Mouse (Mus musculus) forebrain, embryonic 10.5 days (tissue): Measurements from ENCODE around the gene Fibcd1. TPM values are rescaled to one million over a fixed set of nuclear protein-coding genes. Genes with fewer than 3 reads are reported as not detected.

Experiments
- DNase-seq: peaks from one replicate; pipeline ENCODE4 v3.0.0-alpha.2; 2017; ENCODE audit warnings: low spot score; ENCODE audit errors: extremely low spot score
- H3K27ac ChIP-seq: fragments of 300-500 bp; sonication (generic); 2 replicates; pipeline ENCODE4 v1.5.1; 2016; ENCODE audit warnings: mild to moderate bottlenecking
- H3K27me3 ChIP-seq: fragments of 300-500 bp; sonication (generic); 2 replicates; pipeline ENCODE4 v1.6.1; 2016; ENCODE audit warnings: mild to moderate bottlenecking; ENCODE audit not compliant: poor library complexity, severe bottlenecking
- H3K36me3 ChIP-seq: fragments of 300-500 bp; sonication (generic); replicated peaks from 2 replicates; pipeline ENCODE4 v1.6.1; 2016; ENCODE audit warnings: mild to moderate bottlenecking, moderate library complexity
- H3K4me1 ChIP-seq: fragments of 300-500 bp; sonication (generic); 2 replicates; pipeline ENCODE4 v1.6.1; 2016
- H3K4me3 ChIP-seq: fragments of 300-500 bp; sonication (generic); 2 replicates; pipeline ENCODE4 v1.5.1; 2016; ENCODE audit warnings: mild to moderate bottlenecking, moderate library complexity
- H3K9me3 ChIP-seq: fragments of 300-500 bp; sonication (generic); 2 replicates; pipeline ENCODE4 v1.6.1; 2016; ENCODE audit warnings: mild to moderate bottlenecking, moderate library complexity
- WGBS: fragments of 180-500 bp; shearing (Covaris S2); methylation state at CpG from one replicate; pipeline ENCODE4 v1.1.7; 2016; 5-methylcytosine and 5-hydroxymethylcytosine counted together
- polyA plus RNA-seq: library from polyadenylated mRNA; unstranded; fragments of >200 nt; fragmentation: Nextera tagmentation; extraction: Ambion mirVana; gene quantifications from 2 replicates; pipeline ENCODE4 v1.2.1, GENCODE M21; 2016

Gene Fibcd1
- polyA plus RNA-seq, 1 experiment from 2014 or later = 0.19 TPM

DNA sequence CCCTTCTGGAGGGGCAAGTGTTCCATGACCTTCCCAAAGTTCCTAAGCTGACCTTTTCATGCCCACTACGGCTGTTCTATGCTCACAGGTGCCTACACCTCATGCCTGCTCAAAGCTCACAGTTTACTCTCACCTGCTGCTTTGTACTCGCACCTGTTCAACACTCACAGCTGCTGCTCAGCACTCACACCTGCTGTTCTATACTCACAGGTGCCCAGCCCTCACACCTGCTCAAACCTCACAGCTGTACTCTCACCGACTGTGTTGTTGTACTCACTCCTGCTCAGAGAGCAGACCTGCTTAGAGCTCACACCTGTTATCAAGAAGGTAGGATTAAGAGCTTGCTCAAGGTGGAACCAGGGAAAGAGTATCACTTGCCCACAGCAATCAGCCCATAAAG is 24.9 kb upstream of the Fibcd1 start:
- no peak for DNase-seq
- H3K36me3 ChIP-seq = no peaks in the 10 kb centered on the region
- H3K9me3 ChIP-seq = peaks cover 3% of the 10 kb centered on the region; the same call in 1 of the 2 replicates
- peaks cover 16% of the 10 kb centered on the region for H3K4me1 ChIP-seq
- 68% methylated on average over 3 of the region's 3 CpGs for WGBS
- peaks cover 18% of the 10 kb centered on the region for H3K27me3 ChIP-seq
- H3K27ac ChIP-seq = no peak overlapping the region
- no peak overlapping the region for H3K4me3 ChIP-seq

DNA sequence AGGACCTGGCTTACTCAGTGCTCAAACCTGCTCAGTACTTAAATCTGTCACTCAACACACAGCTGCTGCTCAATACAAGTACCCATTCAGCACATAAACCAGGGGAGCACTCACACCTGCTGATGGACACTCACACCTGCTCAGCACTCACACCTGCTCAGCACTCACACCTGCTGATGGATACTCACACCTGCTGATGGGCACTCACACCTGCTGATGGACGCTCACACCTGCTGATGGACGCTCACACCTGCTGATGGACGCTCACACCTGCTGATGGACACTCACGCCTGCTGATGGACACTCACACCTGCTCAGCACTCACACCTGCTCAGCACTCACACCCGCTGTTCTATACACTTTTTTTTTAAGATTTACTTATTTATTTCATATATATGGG is 23.9 kb upstream of the Fibcd1 start:
- no peak overlapping the region for H3K4me3 ChIP-seq
- no peak overlapping the region for H3K27ac ChIP-seq
- WGBS = 95% methylated on average over 5 of the region's 5 CpGs
- no peaks in the 10 kb centered on the region for H3K36me3 ChIP-seq
- no peak for DNase-seq
- peaks cover 3% of the 10 kb centered on the region; the same call in 1 of the 2 replicates for H3K9me3 ChIP-seq
- peaks cover 18% of the 10 kb centered on the region for H3K4me1 ChIP-seq
- peaks cover 8% of the 10 kb centered on the region for H3K27me3 ChIP-seq

DNA sequence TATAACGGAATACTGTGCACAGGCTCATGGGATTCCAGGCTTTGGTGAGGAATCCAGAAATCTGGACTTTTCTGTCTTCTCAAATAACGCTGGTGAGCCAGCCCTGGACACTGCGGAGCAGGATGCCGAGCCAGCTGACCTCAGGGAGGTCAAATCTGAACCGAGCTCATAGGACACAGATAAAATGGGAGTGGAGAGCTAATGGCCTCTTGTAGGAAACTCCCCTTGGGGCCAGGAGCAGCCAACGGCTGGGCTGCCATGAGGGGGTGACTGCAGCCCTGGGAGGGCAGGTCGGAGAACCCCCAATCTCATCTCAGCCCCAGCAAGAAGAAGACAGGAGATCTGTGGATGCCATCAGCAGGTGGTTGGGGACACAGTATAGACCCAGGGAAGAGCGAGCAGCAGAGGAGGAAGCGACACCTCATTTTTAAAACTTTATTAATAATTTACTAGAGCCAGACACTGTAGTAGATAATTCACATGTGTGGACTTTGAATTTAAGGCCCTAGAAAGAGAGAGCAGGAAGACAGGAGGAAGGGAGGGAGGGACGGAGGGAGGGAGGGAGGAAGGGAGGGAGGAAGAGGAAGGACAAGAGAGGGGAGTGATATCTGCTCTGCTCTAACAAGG is 22.8 kb upstream of the Fibcd1 start:
- DNase-seq = no peak
- Histone ChIP-seq H3K27me3 (no peaks in the 10 kb centered on the region), H3K27ac (no peak overlapping the region), H3K4me3 (no peak overlapping the region), H3K4me1 (peaks cover 11% of the 10 kb centered on the region), H3K9me3 (peaks cover 3% of the 10 kb centered on the region; the same call in 1 of the 2 replicates), H3K36me3 (no peaks in the 10 kb centered on the region)
- 84% methylated on average over 10 of the region's 10 CpGs for whole genome bisulfite sequencing

DNA sequence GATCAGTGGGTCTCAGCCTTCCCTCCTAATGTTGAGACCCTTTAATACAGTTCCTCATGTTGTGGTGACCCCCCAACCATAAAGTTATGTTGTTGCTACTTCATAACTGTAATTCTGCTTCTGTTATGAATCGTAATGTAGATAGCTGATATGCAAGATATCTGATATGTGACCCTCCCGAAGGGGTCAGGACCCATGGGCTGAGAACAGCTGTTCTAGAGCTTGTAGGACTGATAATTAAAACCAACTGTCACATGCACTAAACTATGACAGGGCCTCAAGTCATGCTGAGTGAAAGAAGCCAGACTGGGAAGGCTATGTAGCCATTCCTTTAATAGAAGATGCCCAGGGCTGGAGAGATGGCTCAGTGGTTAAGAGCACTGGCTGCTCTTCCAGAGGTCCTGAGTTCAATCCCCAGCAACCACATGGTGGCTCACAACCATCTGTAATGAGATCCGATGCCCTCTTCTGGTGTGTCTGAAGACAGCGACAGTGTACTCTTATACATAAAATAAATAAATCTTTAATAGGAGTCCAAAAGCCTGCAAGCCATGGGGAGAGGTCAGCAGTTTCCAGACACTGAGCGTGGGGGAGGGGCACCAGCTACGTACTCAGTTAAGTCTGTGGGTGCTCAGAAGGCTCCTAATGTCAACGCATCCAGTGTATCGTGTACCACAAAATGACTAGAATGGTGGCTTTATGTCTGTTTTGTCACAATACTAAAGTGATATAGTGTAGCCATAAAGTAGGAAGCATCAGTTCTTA is 22.1 kb upstream of the Fibcd1 start:
- 88% methylated on average over 8 of the region's 8 CpGs for WGBS
- H3K4me3 ChIP-seq = no peak overlapping the region
- no peaks in the 10 kb centered on the region for H3K27me3 ChIP-seq
- H3K4me1 ChIP-seq = peaks cover 16% of the 10 kb centered on the region
- no peak overlapping the region for H3K27ac ChIP-seq
- H3K36me3 ChIP-seq = no peaks in the 10 kb centered on the region
- DNase-seq = no peak
- H3K9me3 ChIP-seq = peaks cover 3% of the 10 kb centered on the region; the same call in 1 of the 2 replicates

DNA sequence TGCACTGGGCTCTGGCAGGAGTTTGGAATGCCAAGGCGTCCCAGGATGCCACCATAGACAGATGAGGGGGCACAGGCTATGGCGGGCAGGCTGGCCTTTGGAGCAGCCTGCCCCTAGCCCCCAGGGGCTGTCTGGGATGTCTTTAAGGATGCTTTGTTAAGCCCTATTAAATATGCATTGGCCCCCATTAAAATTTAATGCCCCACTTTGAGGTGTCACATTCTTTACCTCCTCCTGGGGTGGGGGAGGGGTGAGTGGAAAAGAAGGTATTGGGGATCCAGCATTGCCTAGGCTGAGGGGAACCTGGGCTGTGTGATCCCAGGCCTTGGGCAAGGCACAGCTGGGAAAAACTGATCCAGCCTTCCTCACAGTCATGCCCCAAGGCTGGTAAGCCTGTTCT is 20.0 kb upstream of the Fibcd1 start:
- H3K27ac ChIP-seq = 0 out of 2 replicates have a peak overlapping the region, but pooled peaks have one; percentile 16
- no peak overlapping the region for H3K4me3 ChIP-seq
- H3K36me3 ChIP-seq = no peaks in the 10 kb centered on the region
- peaks cover 19% of the 10 kb centered on the region for H3K4me1 ChIP-seq
- H3K27me3 ChIP-seq = peaks cover 4% of the 10 kb centered on the region; the same call in 1 of the 2 replicates
- H3K9me3 ChIP-seq = no peaks in the 10 kb centered on the region
- no peak for DNase-seq
- WGBS = 45% methylated on average over 2 of the region's 2 CpGs

DNA sequence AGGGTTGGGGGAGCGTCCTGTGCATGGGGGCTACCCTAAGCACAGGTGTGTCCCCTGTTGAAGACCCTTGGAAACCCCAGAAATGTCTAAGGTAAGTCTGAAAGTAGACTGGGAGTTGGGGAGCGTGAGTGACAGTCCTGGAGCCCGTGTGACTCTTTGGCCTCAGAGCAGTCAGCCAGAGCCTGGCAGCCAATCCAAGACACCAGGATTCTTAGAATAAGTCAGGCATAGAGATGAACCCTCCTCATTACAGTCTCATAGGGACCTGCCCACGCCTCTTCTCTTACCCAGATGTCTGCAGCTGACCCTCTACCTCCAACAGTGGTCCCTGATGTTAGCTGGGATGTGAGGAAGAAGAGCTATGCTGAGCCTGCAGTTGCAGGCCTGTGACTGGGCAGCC is 19.5 kb upstream of the Fibcd1 start:
- H3K36me3 ChIP-seq = no peaks in the 10 kb centered on the region
- H3K27ac ChIP-seq = 0 out of 2 replicates have a peak overlapping the region, but pooled peaks have one; percentile 16
- peaks cover 4% of the 10 kb centered on the region for H3K27me3 ChIP-seq
- H3K9me3 ChIP-seq = no peaks in the 10 kb centered on the region
- H3K4me3 ChIP-seq = no peak overlapping the region
- peaks cover 19% of the 10 kb centered on the region for H3K4me1 ChIP-seq
- WGBS = 74% methylated on average over 4 of the region's 4 CpGs
- DNase-seq = no peak

DNA sequence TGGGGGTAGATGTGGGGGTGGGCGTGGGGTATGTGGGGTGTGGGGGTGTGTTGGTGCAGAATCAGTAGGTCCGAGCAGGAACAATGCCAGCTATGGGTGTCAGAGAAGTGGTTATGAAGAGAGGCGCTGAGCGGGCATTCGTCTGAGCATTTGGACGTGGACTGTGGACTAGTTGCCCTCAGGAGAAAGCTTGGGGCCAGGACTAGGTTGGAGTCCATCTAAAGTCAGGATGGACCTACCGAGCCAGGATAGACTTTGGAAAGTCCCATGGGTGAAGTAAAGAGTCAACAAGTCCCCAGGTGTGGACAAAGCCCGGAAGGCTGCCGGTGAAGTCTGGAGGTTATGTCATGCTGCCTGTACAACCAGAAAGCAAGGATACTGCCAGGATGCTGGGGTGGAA is 19.1 kb upstream of the Fibcd1 start:
- 0 out of 2 replicates have a peak overlapping the region, but pooled peaks have one; percentile 16 for H3K27ac ChIP-seq
- WGBS = 94% methylated on average over 9 of the region's 9 CpGs
- H3K4me1 ChIP-seq = peaks cover 23% of the 10 kb centered on the region
- H3K27me3 ChIP-seq = peaks cover 9% of the 10 kb centered on the region
- no peaks in the 10 kb centered on the region for H3K9me3 ChIP-seq
- no peak for DNase-seq
- no peaks in the 10 kb centered on the region for H3K36me3 ChIP-seq
- H3K4me3 ChIP-seq = no peak overlapping the region

DNA sequence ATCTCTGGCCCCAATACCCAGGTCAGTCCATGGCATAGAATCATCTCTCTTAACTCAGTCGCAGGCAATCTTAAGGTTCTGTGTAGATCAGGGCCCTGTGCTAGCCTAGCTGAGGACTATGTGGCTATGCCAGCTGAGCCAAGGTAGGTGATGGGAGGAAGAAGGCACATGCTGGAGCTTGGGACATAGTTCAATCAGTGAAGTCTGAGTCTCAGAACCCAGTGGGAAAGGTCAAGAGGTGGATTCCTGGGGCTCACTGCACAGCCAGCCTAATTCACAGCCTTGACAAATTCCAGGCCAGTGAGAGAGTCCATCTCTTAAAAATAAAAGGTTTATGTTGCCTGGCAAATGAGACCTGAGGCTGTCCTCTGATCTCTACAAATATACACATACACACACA is 18.0 kb upstream of the Fibcd1 start:
- WGBS = 73% methylated on average over 1 of the region's 1 CpGs
- DNase-seq = no peak

DNA sequence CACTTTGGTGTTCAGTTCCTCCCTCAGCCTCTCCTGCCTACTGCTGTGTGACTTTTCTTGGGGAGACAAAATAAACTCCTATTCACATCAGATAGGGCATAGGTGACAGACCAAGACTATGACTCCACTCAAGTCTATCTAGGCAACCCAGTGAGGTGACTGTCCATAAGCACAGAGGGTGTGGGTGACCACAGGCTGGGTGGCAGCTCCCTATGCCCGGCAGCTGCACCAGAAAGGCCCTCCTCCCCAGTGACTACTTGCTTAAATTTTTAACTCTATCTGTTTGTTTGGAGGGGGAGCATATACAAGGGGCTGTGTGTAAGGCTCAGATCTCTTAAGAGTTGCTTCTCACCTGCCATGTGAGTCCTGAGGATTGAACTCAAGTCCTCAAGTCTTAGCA is 17.1 kb upstream of the Fibcd1 start:
- DNase-seq = no peak
- peaks cover 43% of the 10 kb centered on the region for H3K4me1 ChIP-seq
- no peaks in the 10 kb centered on the region for H3K9me3 ChIP-seq
- H3K27ac ChIP-seq = no peak overlapping the region
- no peaks in the 10 kb centered on the region for H3K36me3 ChIP-seq
- H3K27me3 ChIP-seq = peaks cover 28% of the 10 kb centered on the region
- H3K4me3 ChIP-seq = no peak overlapping the region
- 75% methylated on average over 1 of the region's 1 CpGs for WGBS

More for the DNA sequence above, 18.0 kb upstream of the Fibcd1 start:
- Histone ChIP-seq H3K4me1 (peaks cover 34% of the 10 kb centered on the region), H3K36me3 (no peaks in the 10 kb centered on the region), H3K9me3 (no peaks in the 10 kb centered on the region), H3K4me3 (no peak overlapping the region), H3K27me3 (peaks cover 20% of the 10 kb centered on the region), H3K27ac (no peak overlapping the region)

DNA sequence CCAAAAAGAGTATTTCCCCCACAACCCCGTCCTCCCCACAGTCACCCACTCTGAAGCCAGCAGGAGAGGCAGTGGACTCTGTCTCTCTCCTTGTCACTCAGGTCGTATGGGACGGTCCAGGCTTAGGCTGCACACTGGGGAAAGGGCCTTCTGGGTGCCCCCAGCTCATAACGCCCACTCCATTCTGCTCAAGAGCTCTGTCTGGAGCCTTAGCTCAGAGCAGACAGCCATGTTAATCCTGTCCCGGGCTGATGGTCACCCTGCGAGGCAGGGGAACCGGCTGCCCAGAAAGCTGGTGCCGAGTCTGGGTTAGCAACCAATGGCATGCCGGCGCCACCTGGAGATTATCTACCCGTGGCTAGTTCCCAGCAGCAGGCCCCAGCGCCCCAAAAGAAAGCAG is 12.7 kb upstream of the Fibcd1 start:
- WGBS = 8% methylated on average over 12 of the region's 12 CpGs
- Histone ChIP-seq H3K4me3 (peak overlapping the region; percentile 29), H3K9me3 (no peaks in the 10 kb centered on the region), H3K27ac (peak overlapping the region; percentile 51), H3K4me1 (peaks cover 45% of the 10 kb centered on the region), H3K36me3 (no peaks in the 10 kb centered on the region), H3K27me3 (peaks cover 53% of the 10 kb centered on the region)
- no peak for DNase-seq

DNA sequence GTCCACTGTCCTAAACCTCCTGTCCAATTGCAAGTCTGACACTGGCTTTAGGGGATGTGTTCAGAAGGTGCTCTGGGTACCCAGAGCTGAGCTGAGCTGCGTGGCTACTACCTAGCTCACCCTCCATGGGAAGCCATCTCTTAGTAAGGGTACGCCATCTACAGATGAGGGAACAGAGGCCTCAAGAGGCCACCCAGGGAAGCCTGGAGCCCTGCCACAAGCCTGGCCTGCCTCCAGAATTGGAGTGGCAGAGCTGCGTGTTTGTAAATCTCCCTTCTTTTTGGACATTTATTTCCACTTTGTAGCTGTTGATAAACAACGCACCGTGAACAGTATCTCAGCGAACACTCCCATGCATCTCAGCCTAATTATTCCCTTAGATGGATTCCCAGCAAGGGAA is 11.4 kb upstream of the Fibcd1 start:
- Histone ChIP-seq H3K4me1 (peaks cover 37% of the 10 kb centered on the region), H3K27ac (no peak overlapping the region), H3K9me3 (no peaks in the 10 kb centered on the region), H3K4me3 (no peak overlapping the region), H3K27me3 (peaks cover 50% of the 10 kb centered on the region), H3K36me3 (no peaks in the 10 kb centered on the region)
- DNase-seq = no peak
- 84% methylated on average over 6 of the region's 6 CpGs for WGBS

DNA sequence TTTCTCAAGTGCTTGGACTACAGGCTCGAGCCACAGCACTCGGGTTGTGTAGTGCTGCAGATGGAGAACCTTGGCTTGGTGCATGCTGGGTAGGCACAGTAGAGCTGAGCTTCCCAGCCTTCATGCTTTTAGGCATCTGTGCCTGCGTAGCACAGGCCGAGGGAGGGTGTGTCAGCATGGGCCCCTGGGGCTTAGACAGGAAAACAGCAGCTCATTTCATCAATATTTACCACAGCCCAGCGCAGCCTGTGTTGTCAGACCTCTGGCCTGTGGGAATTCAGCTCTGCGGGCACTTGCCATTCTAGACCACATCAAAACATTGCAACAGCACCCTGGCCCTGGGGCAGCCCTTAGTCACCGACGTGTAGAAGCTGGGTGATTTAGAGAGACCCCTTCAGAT is 10.2 kb upstream of the Fibcd1 start:
- no peak for DNase-seq
- H3K27me3 ChIP-seq = peaks cover 50% of the 10 kb centered on the region
- H3K9me3 ChIP-seq = no peaks in the 10 kb centered on the region
- H3K4me3 ChIP-seq = no peak overlapping the region
- 83% methylated on average over 8 of the region's 8 CpGs for WGBS
- H3K36me3 ChIP-seq = no peaks in the 10 kb centered on the region
- no peak overlapping the region for H3K27ac ChIP-seq
- H3K4me1 ChIP-seq = peaks cover 49% of the 10 kb centered on the region

DNA sequence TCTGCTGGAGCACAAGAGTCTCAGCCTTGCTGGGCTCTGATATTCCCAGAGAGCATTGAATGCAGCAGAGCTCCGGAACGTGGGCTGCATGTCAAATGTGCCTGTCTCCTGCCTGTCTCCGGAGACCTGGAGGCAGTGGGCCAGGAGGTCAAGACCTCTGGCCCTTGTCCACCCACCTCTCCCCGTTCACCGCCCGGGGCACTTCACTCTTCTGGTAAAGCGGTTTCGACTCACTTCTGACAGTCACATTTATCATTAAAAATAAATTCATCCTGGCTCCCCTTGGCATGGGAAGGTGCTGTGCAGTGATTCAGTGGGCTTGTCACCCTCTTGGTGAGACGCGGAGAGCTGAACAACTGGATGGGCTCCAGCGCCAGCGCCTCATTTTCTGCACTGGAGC is 4.3 kb upstream of the Fibcd1 start:
- H3K27me3 ChIP-seq = peaks cover 43% of the 10 kb centered on the region
- no peak for DNase-seq
- no peaks in the 10 kb centered on the region for H3K36me3 ChIP-seq
- H3K4me3 ChIP-seq = no peak overlapping the region
- WGBS = 66% methylated on average over 12 of the region's 12 CpGs
- H3K27ac ChIP-seq = no peak overlapping the region
- H3K4me1 ChIP-seq = peaks cover 56% of the 10 kb centered on the region
- H3K9me3 ChIP-seq = no peaks in the 10 kb centered on the region
